10 mouse cellular contexts compared by ENCODE assay signal in genomic region chr13:36282785-36283544, GRCm38 (mm10).
DNase-seq lines count a peak whose midpoint lies in the region; ATAC-seq and TF ChIP-seq lines count a peak whose summit lies in the region.
"Had no signal": no experiment of that assay in that cellular context is flagged by ENCODE, and none has a peak within 500 bp of the region (broad histone marks: within the 10 kb centered on the region; RNA-seq: fewer than 3 reads in every experiment).

No protein-coding gene starts in this region.

- TF ChIP-seq CTCF in lung, postnatal 0 days (IDR thresholded peaks at IDR 0.05) = no peak

- no peak for DNase-seq in lung, postnatal 36 days
- DNase-seq in layer of hippocampus, postnatal 36 days = peak; percentile 40 to 44
- peak; percentile 86 for DNase-seq in retina, embryonic 14.5 days (ENCODE audit: low spot score)
- DNase-seq in urinary bladder, postnatal 10 days (ENCODE audit: low spot score) = no peak
- no peak for DNase-seq in lung, postnatal 0 days (ENCODE audit: low spot score)
- DNase-seq in ovary, postnatal 14 days (ENCODE audit: low spot score) = no peak

- H3K9ac ChIP-seq in lung, embryonic 16.5 days (ENCODE audit: low read length) = peak overlapping the region; percentile 14; the same call in 1 of the 2 replicates
- H3K9ac ChIP-seq in hindbrain, embryonic 12.5 days = no peak overlapping the region
- H3K9ac ChIP-seq in lung, postnatal 0 days (replicated peaks; ENCODE audit: low read depth) = no peak overlapping the region
- H3K9ac ChIP-seq: lung, embryonic 15.5 days had no signal

- no peak for TF ChIP-seq EP300 in lung, postnatal 0 days (IDR thresholded peaks at IDR 0.05)

- H3K27ac ChIP-seq in lung, embryonic 16.5 days (ENCODE audit: low read length) = no peak overlapping the region
- peak overlapping the region; percentile 83 for H3K27ac ChIP-seq in hindbrain, embryonic 12.5 days
- no peak overlapping the region for H3K27ac ChIP-seq in lung, postnatal 0 days (ENCODE audit: low read length)
- H3K27ac ChIP-seq: lung, embryonic 15.5 days had no signal

- no peaks in the 10 kb centered on the region for H3K36me3 ChIP-seq in lung, embryonic 16.5 days (ENCODE audit: control insufficient read depth, insufficient read depth, low read length)
- H3K36me3 ChIP-seq in hindbrain, embryonic 12.5 days = no peaks in the 10 kb centered on the region
- no peaks in the 10 kb centered on the region for H3K36me3 ChIP-seq in lung, postnatal 0 days (ENCODE audit: insufficient read depth, low read length)
- H3K36me3 ChIP-seq: lung, embryonic 15.5 days had no signal

- no peaks in the 10 kb centered on the region for H3K9me3 ChIP-seq in lung, embryonic 16.5 days (ENCODE audit: control insufficient read depth, low read length)
- H3K9me3 ChIP-seq in hindbrain, embryonic 12.5 days (replicated peaks) = no peaks in the 10 kb centered on the region
- no peaks in the 10 kb centered on the region for H3K9me3 ChIP-seq in lung, postnatal 0 days (ENCODE audit: low read length)
- H3K9me3 ChIP-seq: G1E; lung, embryonic 15.5 days had no signal

- no peaks in the 10 kb centered on the region for H3K4me1 ChIP-seq in lung, embryonic 16.5 days (replicated peaks; ENCODE audit: control insufficient read depth, insufficient read depth, low read length)
- H3K4me1 ChIP-seq in hindbrain, embryonic 12.5 days = peaks cover 23% of the 10 kb centered on the region
- no peaks in the 10 kb centered on the region for H3K4me1 ChIP-seq in lung, postnatal 0 days (ENCODE audit: insufficient read depth, low read depth, low read length)
- H3K4me1 ChIP-seq: lung, embryonic 15.5 days had no signal

- 53% methylated on average over 7 of the region's 7 CpGs for WGBS in lung, embryonic 16.5 days
- 11% methylated on average over 7 of the region's 7 CpGs for WGBS in hindbrain, embryonic 12.5 days
- 69% methylated on average over 7 of the region's 7 CpGs for WGBS in lung, postnatal 0 days

- H3K4me2 ChIP-seq in lung, embryonic 16.5 days (ENCODE audit: low read depth, low read length) = no peak overlapping the region
- peak overlapping the region; percentile 30 for H3K4me2 ChIP-seq in hindbrain, embryonic 12.5 days (replicated peaks)
- H3K4me2 ChIP-seq in lung, postnatal 0 days (replicated peaks; ENCODE audit: low read depth, low read length) = no peak overlapping the region
- H3K4me2 ChIP-seq: lung, embryonic 15.5 days had no signal

- no peak overlapping the region for H3K4me3 ChIP-seq in lung, embryonic 16.5 days (ENCODE audit: low read length)
- H3K4me3 ChIP-seq in hindbrain, embryonic 12.5 days = no peak overlapping the region
- H3K4me3 ChIP-seq in lung, postnatal 0 days (ENCODE audit: low read depth, low read length) = no peak overlapping the region
- H3K4me3 ChIP-seq: lung, embryonic 15.5 days had no signal

- no peaks in the 10 kb centered on the region for H3K27me3 ChIP-seq in lung, embryonic 16.5 days (ENCODE audit: control insufficient read depth, insufficient read depth, low read depth, low read length)
- peaks cover 25% of the 10 kb centered on the region for H3K27me3 ChIP-seq in hindbrain, embryonic 12.5 days
- H3K27me3 ChIP-seq in lung, postnatal 0 days (replicated peaks; ENCODE audit: insufficient read depth, low read length) = no peaks in the 10 kb centered on the region
- H3K27me3 ChIP-seq: lung, embryonic 15.5 days had no signal

- no peak for ATAC-seq in lung, embryonic 16.5 days (ENCODE audit: low read depth)
- ATAC-seq in hindbrain, embryonic 12.5 days (ENCODE audit: low FRiP score) = peak; percentile 97
- ATAC-seq in lung, postnatal 0 days = no peak

Comparison
In these comparisons a context has a peak if more than half of its experiments do, and no peak if none do; other contexts are left out.
1. DNase-seq: peak in layer of hippocampus, postnatal 36 days (2 of 2) and retina, embryonic 14.5 days (single experiment); none in lung, postnatal 36 days (single experiment), urinary bladder, postnatal 10 days (single experiment), lung, postnatal 0 days (single experiment) and ovary, postnatal 14 days (single experiment).